Mouse (Mus musculus): ENCODE results near the gene Gm49661. TPM values are rescaled to one million over a fixed set of nuclear protein-coding genes. Genes with fewer than 3 reads are reported as not detected.

Gm49661 gene
- total RNA-seq, 2 experiments from 2014 or later, result not detected

DNA sequence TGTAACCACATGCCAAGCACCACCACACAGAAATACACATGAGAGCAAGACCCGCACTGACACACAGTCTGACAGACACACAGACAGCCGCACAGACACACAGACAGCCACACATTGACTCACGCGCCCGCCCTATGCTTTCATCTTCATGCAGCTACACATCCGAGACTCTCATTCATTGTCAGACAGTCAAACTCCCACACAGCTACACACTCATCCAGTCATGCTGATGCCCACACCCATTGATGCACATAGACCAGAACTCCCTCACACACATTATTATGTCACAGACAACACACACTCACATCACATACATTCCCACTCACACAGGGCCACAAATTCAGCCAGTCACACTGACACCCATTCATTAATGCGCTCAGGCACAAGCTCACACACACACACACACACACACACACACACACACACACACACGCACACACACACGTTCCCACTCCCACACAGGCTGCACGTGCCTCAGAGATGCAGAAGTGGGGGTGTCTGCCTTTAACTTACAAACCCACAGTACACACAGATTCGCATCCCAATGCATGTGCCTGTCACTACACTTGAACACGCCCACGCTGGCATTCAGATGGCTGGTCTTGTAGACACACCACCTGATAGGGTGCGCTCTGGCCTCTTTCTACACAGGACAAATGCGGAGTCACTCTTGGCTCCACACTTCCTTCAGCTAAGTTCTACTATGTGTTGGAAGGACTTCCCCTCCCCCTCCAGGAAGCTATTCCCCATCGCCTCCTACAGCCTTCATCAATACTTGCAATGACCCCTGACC lies 35.3 kb downstream of the Gm49661 start:
- no peak for DNase-seq

DNA sequence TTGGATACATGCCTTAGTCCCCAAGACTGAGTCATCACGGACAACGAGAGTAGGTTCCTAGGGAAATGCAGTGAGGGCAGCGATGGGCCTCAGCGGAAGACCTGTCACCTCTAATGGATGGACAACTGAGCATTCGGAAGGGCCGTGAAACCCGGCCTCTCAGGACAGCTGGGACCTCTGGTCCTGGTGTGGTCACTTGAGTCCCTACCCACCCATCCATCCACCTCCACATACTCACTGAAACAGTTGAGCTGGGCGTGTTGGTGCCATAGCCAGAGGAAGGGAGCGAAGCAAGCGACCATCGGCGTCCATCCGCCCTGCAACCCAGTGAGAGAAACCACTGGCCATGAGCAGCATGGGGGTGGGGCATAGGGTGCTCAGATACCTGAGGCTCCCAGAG lies 38.7 kb downstream of the Gm49661 start:
- no peak for DNase-seq

DNA sequence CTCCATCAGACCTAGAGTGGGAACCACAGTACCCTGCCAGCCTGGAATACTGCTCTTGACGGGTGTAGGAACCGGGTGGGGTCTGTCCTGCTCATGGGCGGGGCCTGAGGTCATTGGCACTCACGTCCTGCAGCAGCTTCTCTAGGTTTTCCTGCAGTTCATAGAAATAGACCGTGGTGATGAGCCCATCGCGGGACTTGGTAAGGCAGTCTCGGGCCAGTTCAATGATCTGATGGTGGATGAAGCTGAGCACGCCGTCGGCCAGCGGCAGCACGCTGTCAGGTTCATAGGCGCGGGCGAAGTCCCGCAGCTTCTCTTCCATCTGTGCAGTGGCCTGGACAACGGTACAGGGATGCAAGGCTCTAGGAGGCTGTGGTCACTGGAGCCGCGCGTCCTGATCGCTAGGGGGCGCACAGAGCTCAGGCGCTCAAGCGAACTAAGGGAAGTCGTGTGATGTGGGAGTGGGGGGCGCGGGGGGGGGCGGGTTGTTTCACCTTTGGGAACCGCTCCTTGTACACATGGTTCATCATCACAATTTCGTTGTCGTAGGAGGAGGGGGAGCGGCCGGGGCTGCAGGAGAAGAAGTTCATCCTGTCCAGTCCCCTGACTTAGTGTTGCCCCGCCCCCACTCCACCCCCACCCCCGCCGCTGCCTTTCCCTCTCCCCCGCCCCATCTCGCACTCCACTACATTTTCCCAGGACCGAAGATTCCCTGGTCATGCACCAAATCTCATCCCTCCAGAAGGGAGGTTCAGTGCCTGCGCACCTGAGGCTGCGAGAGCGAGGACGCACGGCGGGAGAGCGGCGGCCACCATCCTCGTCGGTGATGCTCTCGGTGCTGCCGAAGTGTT lies 40.6 kb downstream of the Gm49661 start:
- peak; percentile 74 for DNase-seq

DNA sequence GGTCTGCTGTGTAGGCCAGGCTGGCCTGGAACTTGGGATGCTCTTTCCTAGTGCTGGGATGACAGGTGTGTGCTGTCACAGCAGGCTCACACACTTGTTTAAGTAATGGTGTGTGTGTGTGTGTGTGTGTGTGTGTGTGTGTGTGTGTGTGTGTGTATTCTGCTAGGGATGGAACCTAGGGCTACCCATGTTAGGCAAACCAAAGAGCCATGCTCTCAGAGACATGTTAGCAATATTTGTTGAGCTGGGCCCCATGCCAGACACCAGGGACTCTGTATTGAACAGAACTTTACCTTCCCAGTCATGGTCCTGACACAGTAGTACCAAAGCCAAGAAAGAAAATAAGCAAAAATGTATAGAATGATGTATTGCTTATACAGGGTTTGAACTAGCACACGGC lies 41.7 kb downstream of the Gm49661 start:
- no peak for DNase-seq

DNA sequence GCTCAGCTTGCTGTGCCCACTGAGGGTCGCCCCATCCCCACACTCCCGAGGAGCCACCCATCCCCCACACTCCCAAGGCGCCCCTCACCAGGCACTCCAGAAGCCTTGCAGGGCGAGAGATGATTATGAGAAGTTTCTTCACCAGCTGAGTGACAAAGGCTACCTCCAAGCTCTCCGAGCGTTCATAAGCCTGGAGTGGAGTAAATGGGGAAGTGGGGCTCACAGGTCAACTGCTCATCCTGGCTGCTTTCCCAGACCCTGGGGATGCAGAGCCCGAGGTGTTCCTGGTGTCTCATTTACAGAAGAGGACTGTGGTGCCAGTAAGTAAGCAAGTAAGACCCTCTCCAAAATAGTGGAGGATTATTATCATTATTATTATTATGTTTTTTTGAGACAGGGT lies 43.7 kb downstream of the Gm49661 start:
- DNase-seq, result no peak

DNA sequence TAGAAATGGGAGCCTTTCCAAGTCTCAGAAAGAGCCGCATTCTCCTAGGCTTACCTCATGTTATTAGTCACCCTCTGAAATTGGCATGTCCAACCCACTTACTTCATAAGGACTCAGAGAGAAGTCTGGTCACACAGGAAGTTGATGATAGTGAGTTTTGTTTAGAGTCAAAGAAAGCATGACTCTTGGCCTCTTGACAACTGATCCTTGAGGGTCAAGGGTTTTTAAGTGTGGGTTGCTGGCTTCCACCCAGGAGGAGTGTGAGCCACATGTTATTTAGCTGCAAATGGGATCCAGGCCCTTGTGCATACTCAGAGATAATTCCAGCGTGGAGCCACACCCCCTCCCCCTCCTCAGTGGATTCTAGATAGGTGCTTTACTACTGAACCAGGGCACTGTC lies 47.6 kb downstream of the Gm49661 start:
- DNase-seq, result no peak

DNA sequence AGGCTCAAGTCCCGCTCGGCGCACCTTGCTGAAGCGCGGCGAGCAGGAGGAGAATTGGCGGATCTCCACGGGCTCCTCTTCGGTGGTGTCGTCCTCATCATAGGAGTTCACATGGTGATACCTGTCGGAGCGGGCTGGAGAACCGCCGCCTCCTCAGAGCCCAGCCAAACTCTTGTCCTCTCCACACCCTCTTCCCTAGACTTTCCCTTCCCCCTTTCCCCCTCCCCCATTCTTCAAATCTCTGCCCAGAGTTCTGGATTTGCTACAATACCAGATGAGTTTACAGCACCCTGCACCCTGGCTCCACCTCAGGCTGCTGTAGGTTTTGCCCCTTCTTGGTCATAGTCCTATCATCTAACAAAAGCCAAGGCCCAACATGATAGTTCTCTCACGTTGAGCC lies 50.6 kb downstream of the Gm49661 start:
- no peak for DNase-seq

DNA sequence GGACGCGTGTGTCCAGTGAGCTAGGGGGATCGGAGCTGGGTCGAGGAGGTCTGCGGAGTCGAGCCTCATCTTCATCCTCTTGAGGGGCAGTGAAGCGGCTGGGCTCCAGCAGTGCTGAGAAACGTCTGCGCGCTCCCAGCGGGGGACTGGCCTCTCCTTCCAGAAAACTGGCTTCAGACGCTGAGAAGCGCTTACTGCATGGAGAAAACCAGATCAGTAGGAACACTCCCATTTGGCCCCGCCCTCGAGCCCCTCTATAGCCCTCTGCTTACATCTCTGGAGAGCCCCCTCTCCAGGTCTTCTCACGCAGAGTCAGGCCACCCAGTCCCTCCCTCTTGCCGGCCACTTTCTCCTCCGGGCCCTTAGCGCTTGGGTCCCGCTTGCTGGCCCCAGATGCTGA lies 51.5 kb downstream of the Gm49661 start:
- DNase-seq, result no peak

Small RNA genes within 50 kb of the gene (microRNA-seq; reads per million reads assigned to microRNA genes)
- gene Gm24197, result 0 reads per million in 2 experiments

Other genes starting within 250 kb of the Gm49661 start
- gene G430095P16Rik, start 246.4 kb downstream of the Gm49661 start, total RNA-seq (2021), result 1 to 10 TPM; 2.2 to 2.8 TPM
- gene Nfix, start 169.1 kb downstream of the Gm49661 start, total RNA-seq (2021), result 100 to 1,000 TPM; 598 to 734 TPM
- gene Dand5, start 146.6 kb downstream of the Gm49661 start, total RNA-seq (2021), result 1 to 10 TPM; 5.8 to 7.3 TPM
- gene Gadd45gip1, start 137.9 kb downstream of the Gm49661 start, total RNA-seq (2021), result 10 to 100 TPM; 30.3 to 33.4 TPM
- gene Rad23a, start 128.8 kb downstream of the Gm49661 start, total RNA-seq (2021), result 100 to 1,000 TPM; 124 to 130 TPM
- 100 to 1,000 TPM; 234 to 286 TPM for gene Calr, start 122.5 kb downstream of the Gm49661 start, total RNA-seq (2021)
- 10 to 100 TPM; 29.7 to 31.4 TPM for gene Farsa, start 112.4 kb downstream of the Gm49661 start, total RNA-seq (2021)
- gene Syce2, start 97.3 kb downstream of the Gm49661 start, total RNA-seq (2021), result 1 to 10 TPM; 4.7 to 5.2 TPM
- 10 to 100 TPM; 21.1 to 24.1 TPM for gene Gcdh, start 75.5 kb downstream of the Gm49661 start, total RNA-seq (2021)
- under 1 TPM in 1 of 2 experiments, not detected in 1; 0.84 TPM for gene Klf1, start 67.5 kb downstream of the Gm49661 start, total RNA-seq (2021)
- gene Dnase2a, start 60.9 kb downstream of the Gm49661 start, total RNA-seq (2021), result 1 to 10 TPM; 5.7 to 6.2 TPM
- gene Mast1, start 32.1 kb downstream of the Gm49661 start, total RNA-seq (2021), result under 1 TPM; 0.20 to 0.45 TPM
- gene Rtbdn, start 22.4 kb downstream of the Gm49661 start, total RNA-seq (2021), result not detected
- 100 to 1,000 TPM; 260 to 267 TPM for gene Prdx2, start 154 bp upstream of the Gm49661 start, total RNA-seq (2021)
- 10 to 100 TPM; 26.7 to 36.8 TPM for gene Rnaseh2a, start 334 bp upstream of the Gm49661 start, total RNA-seq (2021)
- 1 to 10 TPM; 5.8 to 8.9 TPM for gene Junb, start 9.3 kb upstream of the Gm49661 start, total RNA-seq (2021)
- 1 to 10 TPM; 2.3 to 2.7 TPM for gene Hook2, start 21.2 kb upstream of the Gm49661 start, total RNA-seq (2021)
- gene Best2, start 45.1 kb upstream of the Gm49661 start, total RNA-seq (2021), result not detected
- 10 to 100 TPM; 47.4 to 47.8 TPM for gene Asna1, start 55.8 kb upstream of the Gm49661 start, total RNA-seq (2021)
- gene Trir, start 57.4 kb upstream of the Gm49661 start, total RNA-seq (2021), result 10 to 100 TPM; 94.0 to 98.0 TPM
- gene Tnpo2, start 67.5 kb upstream of the Gm49661 start, total RNA-seq (2021), result 10 to 100 TPM; 27.7 to 35.6 TPM
- 1 to 10 TPM; 5.5 to 7.5 TPM for gene Fbxw9, start 90.6 kb upstream of the Gm49661 start, total RNA-seq (2021)
- not detected for gene Gm5741, start 98.5 kb upstream of the Gm49661 start, total RNA-seq (2021)
- gene Dhps, start 102.3 kb upstream of the Gm49661 start, total RNA-seq (2021), result 10 to 100 TPM; 20.6 to 22.1 TPM
- gene Wdr83os, start 111.3 kb upstream of the Gm49661 start, total RNA-seq (2021), result 10 to 100 TPM; 41.1 to 48.0 TPM
- gene Wdr83, start 111.9 kb upstream of the Gm49661 start, total RNA-seq (2021), result 10 to 100 TPM; 18.2 to 21.6 TPM
- gene Man2b1, start 113.8 kb upstream of the Gm49661 start, total RNA-seq (2021), result 10 to 100 TPM; 16.6 to 20.9 TPM
- gene Zfp791, start 153.7 kb upstream of the Gm49661 start, total RNA-seq (2021), result 1 to 10 TPM in 1 of 2 experiments, under 1 TPM in 1; 0.79 to 1.0 TPM
- gene Cks1brt, start 182.5 kb upstream of the Gm49661 start, total RNA-seq (2021), result not detected